Mouse (Mus musculus) embryonic facial prominence, embryonic 11.5 days (tissue): ENCODE measurements around the gene Ank2. TPM values are rescaled to one million over a fixed set of nuclear protein-coding genes. Genes with fewer than 3 reads are reported as not detected.
A peak's percentile ranks its signal among the peaks of the same experiment; 100 is the strongest.

ENCODE experiments used
- ATAC-seq: fragments of 200-750 bp; cut with Nextera tagmentation; replicated peaks from 2 replicates; pipeline ENCODE4 v1.8.0; 2017; ENCODE audit warnings: low read depth; ENCODE audit not compliant: insufficient number of reproducible peaks, low FRiP score, low TSS enrichment
- DNase-seq: peaks from one replicate; pipeline ENCODE4 v3.0.0-alpha.2; 2015; ENCODE audit warnings: low spot score
- H3K27ac ChIP-seq: fragments of 300-500 bp; sonication (generic); replicated peaks from 2 replicates; pipeline ENCODE4 v1.5.1; 2014; ENCODE audit warnings: mild to moderate bottlenecking, low read depth, low read length, control low read depth
- H3K27me3 ChIP-seq: fragments of 300-500 bp; sonication (generic); 2 replicates; pipeline ENCODE4 v1.6.1; 2014; ENCODE audit warnings: mild to moderate bottlenecking, low read length, moderate library complexity, mixed read lengths; ENCODE audit not compliant: control insufficient read depth, insufficient read depth
- H3K36me3 ChIP-seq: fragments of 300-500 bp; sonication (generic); replicated peaks from 2 replicates; pipeline ENCODE4 v1.6.1; 2014; ENCODE audit warnings: low read depth, mild to moderate bottlenecking, low read length, moderate library complexity, mixed read lengths; ENCODE audit not compliant: control insufficient read depth, insufficient read depth
- H3K4me1 ChIP-seq: fragments of 300-500 bp; sonication (generic); 2 replicates; pipeline ENCODE4 v1.6.1; 2014; ENCODE audit warnings: low read length, mixed read lengths; ENCODE audit not compliant: control insufficient read depth, insufficient read depth
- H3K4me2 ChIP-seq: fragments of 300-500 bp; sonication (generic); 2 replicates; pipeline ENCODE4 v1.6.1; 2014; ENCODE audit warnings: low read depth, mild to moderate bottlenecking, control low read depth, low read length, moderate library complexity
- H3K4me3 ChIP-seq: fragments of 300-500 bp; sonication (generic); 2 replicates; pipeline ENCODE4 v1.5.1; 2014; ENCODE audit warnings: low read depth, low read length, control low read depth
- H3K9ac ChIP-seq: fragments of 300-500 bp; sonication (generic); replicated peaks from 2 replicates; pipeline ENCODE4 v1.6.1; 2014; ENCODE audit warnings: mild to moderate bottlenecking, control low read depth, low read length
- H3K9me3 ChIP-seq: fragments of 300-500 bp; sonication (generic); replicated peaks from 2 replicates; pipeline ENCODE4 v1.6.1; 2016; ENCODE audit warnings: mild to moderate bottlenecking, low read length, inconsistent platforms, mixed read lengths; ENCODE audit not compliant: control insufficient read depth
- WGBS: fragments of 180-500 bp; shearing (Covaris S2); extraction: QIAGEN DNeasy Blood & Tissue Kit; methylation state at CpG from one replicate; pipeline ENCODE4 v1.1.7; 2014; 5-methylcytosine and 5-hydroxymethylcytosine counted together
- microRNA counts: library from miRNA; unstranded; fragments of <30 nt; microRNA quantifications from one replicate; lab custom pipeline; 2016
- microRNA-seq: library from miRNA; unstranded; fragments of <30 nt; microRNA quantifications from one replicate; pipeline ENCODE4, GENCODE M21; 2016; ENCODE audit warnings: borderline number of aligned reads
- polyA plus RNA-seq: library from polyadenylated mRNA; unstranded; fragments of >200 nt; fragmentation: Nextera tagmentation; extraction: Ambion mirVana; gene quantifications from 2 replicates; pipeline ENCODE4 v1.2.1, GENCODE M21; 2014

The Ank2 gene
- polyA plus RNA-seq, 1 experiment from 2014 or later: 26.1 TPM

GRCm38 (mm10) chr3:126878233-126878632 lies 620.9 kb downstream of the Ank2 start:
- no peaks in the 10 kb centered on the region for H3K4me1 ChIP-seq
- H3K27me3 ChIP-seq: no peaks in the 10 kb centered on the region
- H3K27ac ChIP-seq: no peak overlapping the region
- H3K9me3 ChIP-seq: no peaks in the 10 kb centered on the region
- no peak overlapping the region for H3K4me3 ChIP-seq
- no peak overlapping the region for H3K4me2 ChIP-seq
- no peak overlapping the region for H3K9ac ChIP-seq
- WGBS: 62% methylated on average over 1 of the region's 1 CpGs
- H3K36me3 ChIP-seq: no peaks in the 10 kb centered on the region
- ATAC-seq: no peak
- no peak for DNase-seq

MicroRNA genes within 50 kb of the gene (microRNA counts, 519-probe panel; counts per million panel counts)
- microRNA mmu-miR-302a (lab: Ali Mortazavi, UCI) (2,703 counts per million, percentile 31 among the panel's probes with 10 or more counts), microRNA mmu-miR-302b (lab: Ali Mortazavi, UCI) (not detected), microRNA mmu-miR-302c (lab: Ali Mortazavi, UCI) (not detected), microRNA mmu-miR-302d (lab: Ali Mortazavi, UCI) (3,759 counts per million, percentile 56 among the panel's probes with 10 or more counts), microRNA mmu-miR-367 (lab: Ali Mortazavi, UCI) (3,311 counts per million, percentile 45 among the panel's probes with 10 or more counts)

Small RNAs within 50 kb of the gene (microRNA-seq; reads per million reads assigned to microRNA genes)
- gene Gm44494 (not detected), gene Mir302a (1,805 reads per million, percentile 77 among the genes with 10 or more reads in this experiment), gene Mir302b (1,429 reads per million, percentile 75 among the genes with 10 or more reads in this experiment), gene Mir302c (246 reads per million, percentile 55 among the genes with 10 or more reads in this experiment), gene Mir302d (1,656 reads per million, percentile 76 among the genes with 10 or more reads in this experiment), gene Mir367 (not detected)

Other genes starting within 250 kb of the Ank2 start
- gene Larp7, start 54.0 kb upstream of the Ank2 start, polyA plus RNA-seq: 83.3 and 86.7 TPM in 2 replicates
- gene Zgrf1, start 54.1 kb upstream of the Ank2 start, polyA plus RNA-seq: 9.5 and 10.2 TPM in 2 replicates
- gene Neurog2, start 133.8 kb upstream of the Ank2 start, polyA plus RNA-seq: 3.5 and 9.5 TPM in 2 replicates